Mouse (Mus musculus) left cerebral cortex, adult 11 months (tissue): ENCODE measurements at regions not wholly inside any gene's neighbourhood (a gene's known extent, or its start where the extent isn't known, plus 50 kb on each side); places are given as distances from the start of the nearest gene placed in this dataset.

Experiments used
- DNase-seq: peaks from one replicate; pipeline ENCODE4 v3.0.0; 2022; ENCODE audit warnings: low spot score

GRCm38 (mm10) chr17:4301142-4301853 is 605.2 kb upstream of the Nox3 start:
- DNase-seq, result no peak

- DNase-seq, result no peak
These were observed 615.8 kb upstream of the Nox3 start for GRCm38 (mm10) chr17:4311785-4312379.

DNA sequence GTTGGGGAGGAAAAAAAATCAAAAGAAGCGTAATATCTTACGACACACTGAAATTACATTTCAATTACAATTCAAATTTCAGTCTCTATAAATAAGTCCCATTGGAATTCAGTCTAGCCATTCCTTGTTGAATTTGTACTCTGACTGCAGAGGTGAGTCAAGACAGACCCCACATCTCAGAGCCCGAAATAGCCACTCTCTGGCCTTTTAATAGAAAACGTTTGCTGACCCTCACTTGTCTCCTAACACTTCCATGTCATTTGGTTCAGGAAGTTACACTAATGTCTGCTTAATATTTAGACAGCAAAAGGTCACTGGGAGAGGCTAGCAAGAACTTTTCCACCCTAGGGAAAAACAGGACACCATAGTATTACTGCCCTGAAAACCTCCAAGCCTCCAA is 623.1 kb upstream of the Nox3 start:
- no peak for DNase-seq

DNA sequence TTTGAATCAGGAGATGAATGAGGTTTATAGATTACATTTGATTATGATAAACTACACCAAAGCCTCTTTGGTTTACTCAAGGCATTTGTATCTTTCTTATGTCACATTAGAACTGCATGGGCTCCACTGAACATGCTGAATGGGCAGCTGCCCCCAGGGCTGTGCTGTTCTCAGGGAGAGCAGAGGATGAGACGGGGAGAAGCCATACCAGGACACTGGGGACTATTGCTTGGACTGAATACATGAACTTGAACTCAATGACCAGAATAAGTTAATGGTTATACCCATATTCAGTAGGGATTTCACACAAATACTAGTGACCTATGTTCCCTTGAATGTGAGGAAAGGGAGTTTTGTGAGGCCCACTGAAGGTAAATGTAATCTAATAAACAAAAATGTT is 632.7 kb upstream of the Nox3 start:
- no peak for DNase-seq

DNA sequence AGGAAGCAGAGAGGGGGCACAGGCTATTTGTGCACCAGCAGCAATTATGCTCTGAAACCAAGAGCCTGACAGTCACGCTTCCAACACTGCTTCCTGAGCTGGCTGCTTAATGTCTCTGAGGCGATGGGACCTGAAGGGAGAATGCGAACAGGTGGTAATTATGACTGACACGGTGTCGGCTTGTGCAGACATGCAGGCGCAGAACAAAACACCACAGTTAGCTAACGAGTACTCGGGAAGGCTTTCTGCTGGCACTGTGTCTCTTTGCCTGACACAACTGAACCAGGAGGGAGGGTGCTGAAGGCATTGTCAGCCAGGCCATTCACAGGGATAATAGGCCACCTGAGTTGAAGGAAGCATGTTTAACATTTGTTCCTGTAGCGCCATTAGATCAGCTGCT is 635.6 kb upstream of the Nox3 start:
- DNase-seq, result no peak

DNA sequence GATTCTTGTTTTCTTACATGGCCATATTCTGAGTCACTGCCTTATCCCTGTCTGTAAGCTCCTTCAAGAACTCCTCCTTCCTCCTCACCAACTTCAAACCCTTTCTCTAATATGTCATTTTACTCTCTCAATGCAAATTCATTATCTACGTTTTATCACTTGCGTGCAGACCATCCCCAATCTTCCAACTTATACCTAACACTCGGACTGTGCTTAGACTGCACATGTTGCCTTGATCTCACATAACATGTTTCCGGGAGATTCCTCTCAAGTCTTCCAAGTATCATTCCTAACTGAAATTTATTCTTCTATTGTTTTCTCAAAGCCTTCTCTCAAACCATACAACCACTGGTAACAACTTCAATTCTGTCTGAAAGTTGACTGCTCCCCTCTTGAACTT is 637.0 kb upstream of the Nox3 start:
- no peak for DNase-seq

DNA sequence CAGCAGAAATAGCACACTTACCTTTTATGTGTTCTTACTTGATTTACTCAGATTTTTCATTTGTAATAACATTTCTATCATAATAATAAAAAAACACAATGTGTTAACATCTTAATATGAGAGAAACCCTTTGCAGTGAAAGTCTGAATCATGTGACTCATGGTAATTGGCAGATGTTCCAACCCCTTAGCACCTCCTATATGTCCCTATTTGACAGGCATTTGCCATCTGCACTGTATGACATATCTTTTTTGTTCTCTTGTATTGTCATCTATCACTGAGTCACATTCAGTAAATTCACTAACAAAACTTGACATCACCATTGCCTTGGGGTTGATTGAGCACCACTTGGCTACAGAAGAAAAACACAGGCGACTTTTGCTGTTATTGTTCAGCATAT is 641.1 kb upstream of the Arid1b start:
- no peak for DNase-seq

DNA sequence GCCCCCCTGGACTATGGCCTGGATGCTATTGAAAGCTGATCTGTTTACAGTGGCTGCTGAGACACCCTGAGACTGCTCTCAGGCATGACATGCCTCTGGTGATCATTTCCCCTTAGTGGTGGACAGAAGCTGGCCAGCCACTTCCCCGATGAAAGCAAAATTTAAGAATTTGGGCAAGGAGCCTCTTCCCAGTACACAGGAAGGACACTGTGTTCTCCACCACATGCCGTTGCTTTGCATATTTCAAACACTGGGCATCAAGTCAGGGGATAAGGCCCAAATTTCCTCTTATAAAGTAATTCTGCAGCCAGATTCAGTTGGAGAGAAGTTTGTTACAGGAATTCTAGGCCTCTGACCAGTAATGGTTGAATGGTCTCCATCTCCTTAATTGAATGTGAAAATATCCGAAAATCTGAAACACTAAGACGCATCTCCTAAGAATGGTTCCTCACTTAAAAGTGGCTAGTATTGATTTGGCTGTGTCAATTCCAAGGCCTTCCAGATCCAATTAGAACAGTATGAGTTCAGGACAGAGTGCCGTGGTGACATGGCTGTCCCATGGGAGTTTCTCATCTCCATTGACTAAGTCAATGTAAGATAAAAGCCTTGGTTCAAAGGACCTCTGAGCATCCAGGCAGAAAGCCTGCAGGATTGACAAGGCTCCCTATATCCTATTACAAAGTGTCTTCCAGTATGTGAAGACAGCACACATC is 638.5 kb upstream of the Arid1b start:
- DNase-seq, result no peak

GRCm38 (mm10) chr17:4360413-4361320 is 633.5 kb upstream of the Arid1b start:
- DNase-seq, result no peak

DNA sequence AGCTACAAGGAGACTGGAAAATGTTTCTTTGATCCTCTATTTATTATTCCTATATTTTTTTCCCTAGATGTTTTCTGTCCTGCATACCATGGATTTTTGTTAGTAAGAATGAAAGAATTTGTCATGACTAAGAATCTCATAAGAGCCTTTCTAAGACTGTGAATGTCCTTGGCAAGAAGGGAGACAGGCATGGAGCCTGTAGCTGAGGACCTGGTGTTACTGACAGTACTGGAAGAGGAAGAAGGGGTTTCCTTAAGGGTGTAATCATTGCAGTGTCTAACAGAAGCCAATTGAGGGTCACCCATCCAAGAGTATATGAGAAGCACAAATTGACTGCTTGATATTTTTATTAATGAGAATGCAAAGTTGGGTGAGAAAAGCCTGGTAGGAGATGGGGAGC is 628.3 kb upstream of the Arid1b start:
- DNase-seq, result no peak

DNA sequence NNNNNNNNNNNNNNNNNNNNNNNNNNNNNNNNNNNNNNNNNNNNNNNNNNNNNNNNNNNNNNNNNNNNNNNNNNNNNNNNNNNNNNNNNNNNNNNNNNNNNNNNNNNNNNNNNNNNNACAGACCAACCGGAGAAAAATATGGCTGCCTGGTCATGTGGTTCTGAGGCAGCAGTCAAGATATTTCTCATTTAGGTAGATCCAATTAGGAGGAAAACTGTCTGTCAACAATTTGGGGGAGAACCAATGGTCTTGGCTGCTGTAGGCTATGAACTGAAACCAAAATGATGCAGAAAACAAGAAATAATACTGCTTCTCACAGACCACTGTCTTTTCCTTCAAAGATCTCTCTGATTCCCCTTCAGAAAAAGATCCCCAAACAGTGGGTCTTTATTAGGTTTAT is 613.7 kb upstream of the Arid1b start:
- no peak for DNase-seq

DNA sequence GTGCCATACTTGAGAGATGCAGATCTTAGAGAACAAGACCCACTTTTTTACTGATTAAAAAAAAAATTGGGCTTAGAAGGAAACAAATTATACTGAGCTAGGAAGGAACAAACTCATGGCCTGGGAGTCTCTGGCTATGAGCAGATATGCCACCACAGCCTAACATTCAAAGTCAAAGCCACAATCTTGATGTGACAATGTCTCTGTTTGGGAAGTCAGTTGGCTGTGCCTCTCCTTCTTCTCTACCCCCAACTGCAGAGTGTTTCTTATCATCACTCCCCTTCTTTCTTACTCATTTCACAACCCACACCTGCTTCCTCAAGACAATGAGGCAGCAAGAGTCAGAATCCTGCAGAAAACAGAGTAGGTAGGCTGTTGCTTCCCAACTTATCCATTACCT is 613.3 kb upstream of the Arid1b start:
- no peak for DNase-seq

- peak; percentile 35 for DNase-seq
These were observed 612.0 kb upstream of the Arid1b start for GRCm38 (mm10) chr17:4381896-4382685.

GRCm38 (mm10) chr17:4382716-4383115 is 611.4 kb upstream of the Arid1b start:
- DNase-seq, result no peak

DNA sequence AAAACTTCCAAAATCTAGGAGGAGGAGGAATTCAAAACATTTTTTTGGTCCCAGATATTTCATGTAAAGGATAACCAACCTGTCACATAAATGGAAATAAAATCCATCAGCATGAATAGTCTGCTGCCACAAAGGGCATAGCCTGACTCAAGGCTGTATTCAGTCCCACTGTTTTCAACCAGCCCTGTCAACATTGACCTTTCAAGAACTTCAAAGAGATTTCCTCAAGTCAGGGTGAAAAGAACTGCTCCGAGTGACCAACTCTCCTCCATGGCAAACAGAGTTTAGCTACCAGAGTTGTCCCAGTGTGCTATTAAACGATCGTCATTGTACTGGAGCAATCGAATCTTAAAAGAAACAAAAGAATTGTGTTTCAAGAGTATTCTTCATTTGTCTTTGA is 606.5 kb upstream of the Arid1b start:
- DNase-seq, result no peak

GRCm38 (mm10) chr17:4390012-4390411 is 604.1 kb upstream of the Arid1b start:
- no peak for DNase-seq

DNA sequence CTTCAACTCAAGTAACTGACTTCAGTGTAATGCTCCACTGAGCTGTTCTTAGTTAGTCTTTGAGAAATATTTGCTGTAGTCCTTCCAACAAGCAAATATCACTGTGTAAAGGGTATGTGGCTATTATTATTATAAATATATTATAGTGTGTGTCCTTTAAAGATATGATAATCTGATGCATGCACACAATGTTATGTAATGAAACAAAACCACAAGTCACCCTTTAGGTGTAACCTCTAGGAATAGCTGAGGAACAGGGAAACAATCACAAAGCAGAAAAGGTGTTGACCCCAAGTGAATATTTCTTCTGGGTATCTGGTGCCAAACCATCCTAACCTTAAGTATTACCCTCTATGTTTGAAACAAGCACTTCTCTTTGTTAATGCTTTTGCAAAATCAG is 603.6 kb upstream of the Arid1b start:
- DNase-seq, result no peak

- no peak for DNase-seq
These were observed 602.9 kb upstream of the Arid1b start for GRCm38 (mm10) chr17:4391210-4391609.

DNA sequence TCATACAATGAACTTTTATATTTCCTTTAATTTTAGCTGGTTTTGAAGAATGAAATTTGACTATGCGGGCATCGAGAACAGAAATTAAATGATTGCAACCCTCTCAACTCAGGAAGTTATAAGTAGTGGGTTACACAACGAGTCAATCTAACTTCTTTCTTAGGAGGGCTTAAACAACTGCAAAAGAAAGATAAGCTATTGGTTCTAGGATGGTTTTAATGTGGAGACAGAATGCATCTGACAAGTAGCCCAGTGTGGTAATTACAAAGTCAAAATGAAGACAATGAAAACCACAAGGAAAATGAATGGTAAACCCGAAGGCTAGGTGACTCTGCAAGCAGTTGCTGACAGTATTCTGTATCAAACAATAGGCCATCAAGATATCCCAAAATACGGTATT is 598.0 kb upstream of the Arid1b start:
- DNase-seq, result no peak

DNA sequence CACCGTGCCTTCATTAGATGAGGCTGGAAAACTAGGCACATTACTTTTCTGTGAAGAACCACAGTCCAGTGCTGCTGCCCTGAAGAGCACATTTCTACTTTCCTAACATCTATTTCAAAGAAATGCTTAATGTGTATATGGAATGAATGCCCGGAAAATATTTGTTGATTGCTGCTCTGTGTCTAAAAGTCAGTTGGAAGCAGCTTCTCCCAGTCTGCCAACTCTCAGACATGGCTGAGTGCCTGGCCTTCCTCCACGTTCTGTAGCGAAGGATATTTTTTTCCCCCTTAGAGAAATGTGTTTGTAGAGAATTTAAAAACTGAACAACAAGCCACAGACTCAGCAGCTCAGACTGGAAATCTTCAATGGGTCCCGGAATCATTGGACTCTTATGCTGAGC is 576.4 kb upstream of the Arid1b start:
- DNase-seq, result no peak

- DNase-seq, result no peak
These were observed 569.5 kb upstream of the Arid1b start for GRCm38 (mm10) chr17:4424451-4425168.
